Mouse (Mus musculus) embryonic facial prominence, embryonic 12.5 days (tissue): ENCODE data around the gene Rab14. TPM values are rescaled to one million over a fixed set of nuclear protein-coding genes. Genes with fewer than 3 reads are reported as not detected.

Source experiments
- ATAC-seq: fragments of 200-750 bp; cut with Nextera tagmentation; 2 replicates; pipeline ENCODE4 v1.8.0; 2017; ENCODE audit not compliant: insufficient number of reproducible peaks, insufficient read depth, low FRiP score, low TSS enrichment
- H3K27ac ChIP-seq: fragments of 300-500 bp; sonication (generic); 2 replicates; pipeline ENCODE4 v1.5.1; 2016; ENCODE audit warnings: mild to moderate bottlenecking
- H3K27me3 ChIP-seq: fragments of 300-500 bp; sonication (generic); 2 replicates; pipeline ENCODE4 v1.6.1; 2016; ENCODE audit warnings: mild to moderate bottlenecking, moderate library complexity
- H3K36me3 ChIP-seq: fragments of 300-500 bp; sonication (generic); 2 replicates; pipeline ENCODE4 v1.6.1; 2016; ENCODE audit warnings: mild to moderate bottlenecking
- H3K4me1 ChIP-seq: fragments of 300-500 bp; sonication (generic); 2 replicates; pipeline ENCODE4 v1.6.1; 2016
- H3K4me2 ChIP-seq: fragments of 300-500 bp; sonication (generic); replicated peaks from 2 replicates; pipeline ENCODE4 v1.6.1; 2016; ENCODE audit warnings: mild to moderate bottlenecking, moderate library complexity
- H3K4me3 ChIP-seq: fragments of 300-500 bp; sonication (generic); 2 replicates; pipeline ENCODE4 v1.5.1; 2016; ENCODE audit warnings: mild to moderate bottlenecking
- H3K9ac ChIP-seq: fragments of 300-500 bp; sonication (generic); 2 replicates; pipeline ENCODE4 v1.6.1; 2016; ENCODE audit warnings: mild to moderate bottlenecking, moderate library complexity
- H3K9me3 ChIP-seq: fragments of 300-500 bp; sonication (generic); 2 replicates; pipeline ENCODE4 v1.6.1; 2016; ENCODE audit warnings: mild to moderate bottlenecking, moderate library complexity
- WGBS: fragments of 180-500 bp; shearing (Covaris S2); methylation state at CpG from one replicate; pipeline ENCODE4 v1.1.7; 2016; 5-methylcytosine and 5-hydroxymethylcytosine counted together
- polyA plus RNA-seq: library from polyadenylated mRNA; unstranded; fragments of >200 nt; fragmentation: Nextera tagmentation; extraction: Ambion mirVana; gene quantifications from 2 replicates; pipeline ENCODE4 v1.2.1, GENCODE M21; 2016

Rab14 gene
- polyA plus RNA-seq, 1 experiment from 2014 or later, result 329 TPM

DNA sequence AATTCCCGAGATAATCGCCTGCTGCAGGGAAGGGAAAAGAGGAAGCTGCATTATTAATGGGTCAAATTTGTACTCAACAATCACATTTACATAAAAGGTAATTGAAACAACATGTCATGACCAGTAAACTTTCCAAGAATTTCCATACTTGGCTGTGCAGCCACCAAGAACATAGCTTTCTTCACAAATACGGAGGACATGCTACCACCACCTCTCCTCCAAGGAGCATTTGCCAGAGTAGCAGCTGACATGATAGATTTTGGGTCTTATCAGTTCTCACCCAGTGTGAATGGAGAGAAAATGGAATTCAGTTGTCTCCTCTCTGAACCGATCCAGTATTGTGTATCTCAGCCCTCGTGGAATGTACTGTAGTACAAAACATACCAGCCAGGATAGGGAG is 1.4 kb downstream of the Rab14 start:
- no peaks in the 10 kb centered on the region for H3K9me3 ChIP-seq
- no peaks in the 10 kb centered on the region for H3K27me3 ChIP-seq
- ATAC-seq, result no peak
- H3K4me3 ChIP-seq, result peak overlapping the region; percentile 100
- peak overlapping the region; percentile 100 for H3K9ac ChIP-seq
- peaks cover 11% of the 10 kb centered on the region for H3K4me1 ChIP-seq
- WGBS, result 12% methylated on average over 5 of the region's 5 CpGs
- 0 out of 2 replicates have a peak overlapping the region, but pooled peaks have one; percentile 98 for H3K27ac ChIP-seq
- peak overlapping the region; percentile 64 for H3K4me2 ChIP-seq
- H3K36me3 ChIP-seq, result no peaks in the 10 kb centered on the region

DNA sequence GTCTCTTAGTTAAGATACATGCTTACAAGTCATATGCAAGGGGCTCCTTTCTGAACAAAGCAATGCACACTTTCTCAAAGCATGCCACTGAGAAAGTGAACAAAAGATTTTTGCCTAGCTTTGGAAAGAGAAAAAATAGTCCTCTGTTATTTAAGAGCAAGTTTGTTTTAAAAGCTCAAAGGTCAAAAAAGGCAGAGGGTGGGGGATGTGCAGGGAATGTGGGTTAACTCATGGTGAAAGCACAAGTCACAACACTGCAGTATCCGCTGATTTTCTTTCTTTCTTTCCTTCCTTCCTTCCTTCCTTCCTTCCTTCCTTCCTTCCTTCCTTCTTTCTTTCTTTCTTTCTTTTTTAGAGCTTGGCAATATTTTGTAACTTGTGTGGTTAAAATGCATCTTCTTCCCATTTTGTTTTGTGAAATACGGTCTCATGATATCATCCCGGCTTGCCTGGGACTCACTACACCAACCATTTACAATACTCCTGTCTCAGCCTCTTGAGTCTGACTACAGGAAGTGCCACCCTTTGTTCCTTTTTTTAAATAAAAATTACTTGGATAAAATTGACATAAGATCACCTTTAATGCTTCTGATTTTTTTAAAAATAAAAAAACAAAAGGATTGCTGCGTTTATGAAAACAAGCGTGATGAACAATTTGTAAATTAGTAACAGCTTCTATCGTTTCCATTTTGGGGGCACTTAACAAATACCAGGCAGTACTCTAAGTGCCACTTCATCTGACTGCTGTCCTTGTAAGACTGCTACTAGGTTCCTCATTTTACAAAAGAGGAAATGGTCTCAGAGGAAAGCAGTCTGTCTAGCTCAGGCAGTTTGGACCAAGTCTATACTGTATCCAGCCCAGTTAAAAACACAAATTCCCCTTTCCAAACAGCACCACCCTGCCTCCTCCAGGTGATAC is 5.0 kb downstream of the Rab14 start:
- H3K27me3 ChIP-seq, result no peaks in the 10 kb centered on the region
- no peak overlapping the region for H3K4me2 ChIP-seq
- 73% methylated on average over 6 of the region's 6 CpGs for WGBS
- H3K9me3 ChIP-seq, result no peaks in the 10 kb centered on the region
- H3K36me3 ChIP-seq, result no peaks in the 10 kb centered on the region
- peaks cover 11% of the 10 kb centered on the region for H3K4me1 ChIP-seq
- no peak overlapping the region for H3K9ac ChIP-seq
- ATAC-seq, result no peak
- no peak overlapping the region for H3K4me3 ChIP-seq
- H3K27ac ChIP-seq, result no peak overlapping the region

DNA sequence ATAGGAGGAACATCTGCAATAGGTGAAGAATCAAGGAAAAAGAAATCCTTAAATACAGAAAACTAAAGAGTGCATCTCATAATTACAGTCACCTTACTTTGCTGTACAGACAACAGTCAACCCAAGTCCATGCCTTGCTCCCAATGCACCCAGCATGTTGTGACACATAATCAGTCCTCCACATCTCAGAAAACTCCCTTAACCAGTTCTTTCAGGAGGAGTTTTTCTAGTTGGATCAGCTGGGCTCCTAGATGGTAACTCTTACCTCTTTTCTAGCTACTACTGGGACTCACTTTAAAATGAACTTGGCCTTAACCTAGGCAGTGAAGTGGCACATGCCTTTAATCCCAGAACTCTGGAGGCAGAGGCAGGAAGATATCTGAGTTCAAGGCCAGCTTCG is 6.9 kb downstream of the Rab14 start:
- peaks cover 6% of the 10 kb centered on the region for H3K36me3 ChIP-seq
- peaks cover 6% of the 10 kb centered on the region for H3K4me1 ChIP-seq
- 82% methylated on average over 1 of the region's 1 CpGs for WGBS
- no peaks in the 10 kb centered on the region for H3K9me3 ChIP-seq
- no peak for ATAC-seq
- H3K27ac ChIP-seq, result no peak overlapping the region
- H3K4me2 ChIP-seq, result no peak overlapping the region
- no peak overlapping the region for H3K4me3 ChIP-seq
- H3K27me3 ChIP-seq, result no peaks in the 10 kb centered on the region
- no peak overlapping the region for H3K9ac ChIP-seq

DNA sequence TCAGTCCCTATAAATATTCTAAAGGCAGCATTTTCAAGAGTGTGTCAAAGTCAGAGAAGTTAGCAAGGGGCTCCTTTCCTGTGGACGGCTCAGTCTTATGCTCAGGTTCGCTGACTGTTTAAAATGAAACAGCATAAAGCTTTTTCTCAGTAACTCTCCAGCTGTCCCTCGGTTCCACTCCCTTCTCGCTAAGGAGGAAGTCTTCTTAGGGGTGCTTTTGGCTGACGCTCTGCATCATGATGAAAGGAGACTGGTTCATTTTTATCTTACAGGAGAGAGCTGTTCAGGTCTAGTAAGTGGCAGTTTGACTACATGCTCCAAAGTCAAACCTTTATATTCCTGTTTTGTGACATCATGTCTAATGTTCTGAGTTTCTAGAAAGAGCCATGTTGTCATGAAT is 12.0 kb downstream of the Rab14 start:
- no peak overlapping the region for H3K27ac ChIP-seq
- peaks cover 21% of the 10 kb centered on the region for H3K36me3 ChIP-seq
- no peak overlapping the region for H3K4me3 ChIP-seq
- no peaks in the 10 kb centered on the region for H3K9me3 ChIP-seq
- no peak for ATAC-seq
- WGBS, result 88% methylated on average over 5 of the region's 5 CpGs
- H3K4me1 ChIP-seq, result no peaks in the 10 kb centered on the region
- no peak overlapping the region for H3K4me2 ChIP-seq
- H3K9ac ChIP-seq, result no peak overlapping the region
- no peaks in the 10 kb centered on the region for H3K27me3 ChIP-seq

DNA sequence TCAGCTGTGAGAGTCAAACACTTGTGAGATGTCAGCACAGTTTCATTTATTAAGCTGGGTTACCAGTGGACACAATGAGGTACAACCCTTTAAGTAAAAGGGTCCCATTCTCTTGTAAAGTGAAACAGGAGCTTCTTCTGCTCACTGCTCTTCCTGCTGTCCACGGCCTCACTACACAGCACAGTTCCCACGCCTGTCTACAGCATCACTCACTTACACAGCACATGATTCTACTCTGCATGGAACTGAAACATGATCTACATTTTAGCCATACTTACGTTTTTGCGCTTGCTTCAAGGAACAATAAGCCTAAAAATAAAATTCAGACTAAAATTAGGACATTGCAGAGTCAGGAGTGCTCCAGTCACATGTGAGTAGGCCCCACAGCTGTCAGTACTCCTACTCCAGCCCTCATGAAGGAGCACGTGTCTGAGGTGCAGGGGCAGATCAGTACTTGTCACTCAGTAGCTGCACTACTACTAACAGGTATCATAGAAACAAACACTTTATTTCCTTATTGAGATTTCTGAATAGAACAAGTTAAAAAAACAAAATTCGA is 17.7 kb downstream of the Rab14 start:
- H3K36me3 ChIP-seq, result peaks cover 54% of the 10 kb centered on the region
- 85% methylated on average over 6 of the region's 6 CpGs for WGBS

DNA sequence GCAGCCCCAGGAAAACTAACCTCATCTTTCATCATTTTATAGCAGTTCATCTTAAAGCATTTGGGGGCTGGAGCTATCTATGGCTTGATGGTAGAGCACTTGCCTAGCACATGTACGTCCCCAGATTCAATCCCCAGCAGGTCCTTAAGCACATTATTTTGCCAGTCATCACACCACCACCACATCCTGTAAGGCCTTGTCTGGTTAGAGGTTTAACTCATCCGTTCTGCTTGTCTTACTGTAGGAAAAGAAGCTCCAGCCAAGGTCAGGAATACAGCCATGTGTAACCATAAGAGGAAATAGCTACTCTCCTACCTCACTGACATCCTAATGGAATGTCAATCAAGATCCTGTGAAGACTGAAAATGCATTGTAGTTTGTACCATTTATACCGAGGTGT is 22.8 kb downstream of the Rab14 start:
- Histone ChIP-seq H3K9me3 (no peaks in the 10 kb centered on the region), H3K36me3 (peaks cover 86% of the 10 kb centered on the region), H3K4me2 (no peak overlapping the region), H3K4me3 (no peak overlapping the region), H3K27ac (no peak overlapping the region), H3K9ac (no peak overlapping the region), H3K27me3 (no peaks in the 10 kb centered on the region), H3K4me1 (no peaks in the 10 kb centered on the region; the same call in 1 of the 2 replicates)
- WGBS, result 93% methylated on average over 3 of the region's 3 CpGs
- ATAC-seq, result no peak

More for the DNA sequence above, 17.7 kb downstream of the Rab14 start:
- Histone ChIP-seq H3K27ac (no peak overlapping the region), H3K9ac (no peak overlapping the region), H3K4me3 (no peak overlapping the region), H3K4me2 (no peak overlapping the region), H3K4me1 (no peaks in the 10 kb centered on the region), H3K27me3 (no peaks in the 10 kb centered on the region), H3K9me3 (no peaks in the 10 kb centered on the region)
- no peak for ATAC-seq

DNA sequence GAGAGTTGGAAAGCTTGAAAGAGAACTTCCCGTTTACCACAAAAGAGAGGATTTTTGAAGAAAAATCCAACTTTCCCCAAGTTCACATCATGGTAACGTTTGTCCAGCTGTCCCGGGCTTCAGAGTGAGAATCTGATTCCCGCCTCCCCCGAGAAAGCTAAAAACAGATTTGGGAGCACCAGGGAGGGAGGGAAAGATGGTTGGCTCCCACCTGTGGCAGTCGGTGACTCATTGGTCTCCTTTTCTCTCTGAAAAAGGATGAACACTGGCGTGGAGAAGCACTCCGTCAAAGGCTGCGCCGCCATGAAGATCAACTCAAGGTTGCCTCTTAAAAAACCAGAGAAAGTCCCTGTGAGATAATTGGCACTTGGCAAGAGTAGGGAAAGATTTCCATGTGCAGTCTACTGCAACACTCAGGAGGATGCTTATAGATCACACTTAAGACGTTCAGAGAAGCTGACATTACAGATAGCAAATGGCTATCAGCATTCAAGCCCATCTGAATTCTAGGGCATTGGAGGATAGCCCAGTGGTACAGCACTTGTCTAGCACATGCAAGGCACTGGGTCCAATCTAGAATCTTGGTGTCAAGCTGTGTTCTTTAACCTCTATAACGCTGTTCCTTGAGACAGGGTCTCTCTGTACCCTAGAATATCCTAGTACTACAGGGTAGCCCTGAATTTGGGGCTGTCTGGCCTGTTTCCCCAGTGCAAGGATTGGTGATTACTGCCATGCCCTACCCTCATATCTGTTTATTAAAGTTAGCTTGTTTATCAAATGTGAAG is 25.4 kb downstream of the Rab14 start:
- Histone ChIP-seq H3K4me3 (no peak overlapping the region), H3K9ac (no peak overlapping the region), H3K9me3 (no peaks in the 10 kb centered on the region), H3K27me3 (no peaks in the 10 kb centered on the region), H3K4me2 (no peak overlapping the region), H3K4me1 (no peaks in the 10 kb centered on the region; the same call in 1 of the 2 replicates), H3K27ac (no peak overlapping the region), H3K36me3 (peaks cover 91% of the 10 kb centered on the region)
- WGBS, result 92% methylated on average over 12 of the region's 12 CpGs
- no peak for ATAC-seq

DNA sequence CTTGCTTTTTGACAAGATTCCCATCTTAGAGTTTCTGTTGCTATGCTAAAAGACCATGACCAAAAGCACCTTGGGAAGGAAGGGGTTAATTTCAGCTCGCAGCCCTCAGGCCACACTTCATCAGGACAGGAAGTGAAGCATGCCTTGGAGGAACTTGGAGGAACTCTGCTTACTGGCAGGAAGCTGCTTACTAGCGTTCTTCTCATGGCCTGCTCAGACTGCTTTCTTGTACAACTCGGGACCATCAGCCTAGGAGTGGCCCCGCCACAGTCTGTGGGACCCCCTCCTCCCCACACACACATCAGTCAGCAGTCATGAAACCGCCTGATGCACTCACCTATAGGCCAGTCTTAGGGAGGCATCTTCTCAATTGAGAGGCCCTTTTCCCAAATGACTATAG is 26.8 kb downstream of the Rab14 start:
- Histone ChIP-seq H3K9ac (no peak overlapping the region), H3K4me1 (no peaks in the 10 kb centered on the region; the same call in 1 of the 2 replicates), H3K4me3 (no peak overlapping the region), H3K27me3 (no peaks in the 10 kb centered on the region), H3K4me2 (no peak overlapping the region), H3K27ac (no peak overlapping the region), H3K9me3 (no peaks in the 10 kb centered on the region), H3K36me3 (peaks cover 92% of the 10 kb centered on the region)
- no peak for ATAC-seq
- WGBS, result 37% methylated on average over 5 of the region's 5 CpGs

DNA sequence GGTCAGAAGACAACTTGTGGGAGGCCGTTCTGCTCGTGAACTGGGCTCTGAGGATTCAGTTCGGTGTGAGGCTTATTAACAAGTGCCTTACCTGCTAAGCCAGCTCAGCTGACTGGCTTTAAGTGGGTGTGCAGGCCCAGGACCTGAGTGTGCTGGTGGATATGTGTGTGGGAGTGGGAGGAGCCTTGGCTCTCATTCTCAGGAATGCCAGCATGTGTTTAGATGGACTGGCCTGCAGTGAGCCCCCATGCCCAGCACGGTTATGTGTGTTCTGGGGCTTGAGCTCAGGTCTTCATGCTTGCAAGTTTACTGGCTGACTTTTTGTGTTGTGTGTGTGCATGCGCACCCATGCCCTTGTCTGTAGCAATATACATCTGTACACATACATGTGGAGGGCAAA is 27.3 kb downstream of the Rab14 start:
- Histone ChIP-seq H3K36me3 (peaks cover 90% of the 10 kb centered on the region), H3K27ac (no peak overlapping the region), H3K9ac (no peak overlapping the region), H3K4me3 (no peak overlapping the region), H3K27me3 (no peaks in the 10 kb centered on the region), H3K9me3 (no peaks in the 10 kb centered on the region), H3K4me1 (no peaks in the 10 kb centered on the region; the same call in 1 of the 2 replicates), H3K4me2 (no peak overlapping the region)
- 92% methylated on average over 5 of the region's 5 CpGs for WGBS
- no peak for ATAC-seq

DNA sequence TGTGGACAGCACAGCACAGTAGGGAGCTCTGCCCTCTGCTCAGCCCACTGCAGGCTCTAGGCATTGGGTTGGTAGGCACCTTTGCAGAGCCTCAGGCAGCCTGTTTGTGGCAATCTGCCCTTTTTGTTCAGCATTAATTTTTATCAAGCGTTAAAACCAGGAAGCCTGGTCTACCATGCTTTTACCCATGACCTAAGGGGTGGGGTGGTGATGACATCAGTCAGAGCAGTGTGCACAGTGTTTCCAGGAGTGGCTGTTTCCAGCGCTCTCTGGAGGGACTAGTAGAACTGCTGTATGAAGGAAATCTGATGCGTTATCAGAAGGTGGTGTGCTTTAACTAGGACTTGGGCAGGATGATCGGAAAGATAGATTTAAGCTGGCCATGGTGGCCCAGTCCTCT is 28.7 kb downstream of the Rab14 start:
- Histone ChIP-seq H3K9me3 (no peaks in the 10 kb centered on the region), H3K4me2 (no peak overlapping the region), H3K27ac (no peak overlapping the region), H3K36me3 (peaks cover 89% of the 10 kb centered on the region), H3K4me1 (no peaks in the 10 kb centered on the region; the same call in 1 of the 2 replicates), H3K9ac (no peak overlapping the region), H3K27me3 (no peaks in the 10 kb centered on the region), H3K4me3 (no peak overlapping the region)
- ATAC-seq, result no peak
- 96% methylated on average over 4 of the region's 4 CpGs for WGBS

DNA sequence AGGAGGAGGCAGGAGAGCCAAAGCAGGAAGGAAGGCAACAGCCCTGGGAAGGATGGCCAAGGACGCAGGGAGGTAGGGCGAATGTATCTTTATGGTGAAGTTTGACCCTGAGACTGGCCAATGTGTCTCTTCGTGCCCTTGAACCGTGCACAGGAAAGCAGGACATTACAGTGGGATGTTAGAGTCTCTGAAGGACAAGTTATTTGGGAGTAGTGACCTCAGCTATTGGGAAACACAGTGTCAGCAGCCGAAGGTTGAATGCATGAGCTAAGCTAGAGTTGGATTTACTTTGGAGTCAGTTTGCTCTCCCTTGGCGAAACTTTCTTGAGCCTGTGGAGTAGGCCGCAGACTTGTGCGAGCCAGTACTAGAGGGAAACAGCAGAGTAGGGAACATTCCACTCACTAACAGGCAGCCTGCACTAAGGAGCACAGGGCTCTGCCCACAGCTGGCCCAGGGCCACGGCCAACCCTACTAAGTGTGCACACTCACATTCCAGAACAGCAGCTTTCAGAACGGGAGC is 29.5 kb downstream of the Rab14 start:
- Histone ChIP-seq H3K27me3 (no peaks in the 10 kb centered on the region), H3K27ac (no peak overlapping the region), H3K4me2 (no peak overlapping the region), H3K9ac (no peak overlapping the region), H3K4me3 (no peak overlapping the region), H3K4me1 (no peaks in the 10 kb centered on the region; the same call in 1 of the 2 replicates), H3K36me3 (peaks cover 88% of the 10 kb centered on the region), H3K9me3 (no peaks in the 10 kb centered on the region)
- ATAC-seq, result no peak
- 89% methylated on average over 10 of the region's 10 CpGs for WGBS
